Mouse (Mus musculus) megakaryocyte, embryonic 14.5 days (primary cell): ENCODE measurements around the gene Dbil5. TPM values are rescaled to one million over a fixed set of nuclear protein-coding genes. Genes with fewer than 3 reads are reported as not detected.

ENCODE experiments used
- H3K27me3 ChIP-seq: replicated peaks from 2 replicates; pipeline ENCODE3; 2012; ENCODE audit warnings: inconsistent platforms
- H3K36me3 ChIP-seq: replicated peaks from 2 replicates; pipeline ENCODE3; 2012; ENCODE audit warnings: low read length, inconsistent platforms, mixed read lengths
- H3K4me1 ChIP-seq: 2 replicates; pipeline ENCODE4 v1.6.1; 2012; ENCODE audit warnings: inconsistent platforms
- H3K4me3 ChIP-seq: replicated peaks from 2 replicates; pipeline ENCODE3; 2012; ENCODE audit warnings: moderate library complexity, mild to moderate bottlenecking, inconsistent platforms
- H3K9me3 ChIP-seq: 2 replicates; pipeline ENCODE4 v1.6.1; 2012; ENCODE audit warnings: inconsistent platforms
- FLI1 ChIP-seq: IDR thresholded peaks from 2 replicates; pipeline ENCODE4 v1.6.1; 2012; ENCODE audit warnings: low read length, inconsistent platforms, mixed read lengths
- GATA1 ChIP-seq: IDR thresholded peaks from 3 replicates; pipeline ENCODE4 v1.6.1; 2012; ENCODE audit warnings: mixed read lengths, low read length, inconsistent platforms, borderline replicate concordance
- polyA plus RNA-seq: library from polyadenylated mRNA; stranded (reverse); fragments of >175 nt; gene quantifications from 2 replicates; pipeline ENCODE4 v1.2.3, GENCODE M21; 2012; ENCODE audit warnings: low replicate concordance; ENCODE audit not compliant: insufficient read depth

Dbil5 gene
- polyA plus RNA-seq, 1 experiment, result 3.2 TPM

- no peak overlapping the region for H3K4me3 ChIP-seq
- TF ChIP-seq FLI1 (no peak), GATA1 (no peak)
Observed at GRCm38 (mm10) chr11:76268001-76268459, 50.6 kb downstream of the Dbil5 start.

More at GRCm38 (mm10) chr11:76268001-76268459, 50.6 kb downstream of the Dbil5 start:
- peaks cover 27% of the 10 kb centered on the region for H3K36me3 ChIP-seq
- H3K27me3 ChIP-seq, result peaks cover 6% of the 10 kb centered on the region
- no peaks in the 10 kb centered on the region for H3K9me3 ChIP-seq
- H3K4me1 ChIP-seq, result peaks cover 20% of the 10 kb centered on the region

Other genes with a start within 250 kb of the Dbil5 start
- 0.40 TPM in 1 of 2 replicates, not detected in the other for gene 1700016K19Rik, start 217.7 kb upstream of the Dbil5 start, polyA plus RNA-seq
- 1.0 TPM in 1 of 2 replicates, not detected in the other for gene Rflnb, start 189.8 kb upstream of the Dbil5 start, polyA plus RNA-seq
- 8.8 and 34.4 TPM in 2 replicates for gene Vps53, start 38.0 kb upstream of the Dbil5 start, polyA plus RNA-seq
- gene Fam57a, start 37.9 kb upstream of the Dbil5 start, polyA plus RNA-seq, result 3.4 TPM in 1 of 2 replicates, not detected in the other
- 1.0 TPM in 1 of 2 replicates, not detected in the other for gene Gemin4, start 56 bp downstream of the Dbil5 start, polyA plus RNA-seq
- 5.5 TPM in 1 of 2 replicates, not detected in the other for gene Mrm3, start 26.1 kb downstream of the Dbil5 start, polyA plus RNA-seq
- 3.0 TPM in 1 of 2 replicates, not detected in the other for gene Glod4, start 26.1 kb downstream of the Dbil5 start, polyA plus RNA-seq
- gene Nxn, start 181.5 kb downstream of the Dbil5 start, polyA plus RNA-seq, result 3.6 and 4.1 TPM in 2 replicates
- 4.0 and 29.0 TPM in 2 replicates for gene Timm22, start 189.3 kb downstream of the Dbil5 start, polyA plus RNA-seq